Mouse (Mus musculus): Measurements from ENCODE around the gene Pip5k1b.

DNA sequence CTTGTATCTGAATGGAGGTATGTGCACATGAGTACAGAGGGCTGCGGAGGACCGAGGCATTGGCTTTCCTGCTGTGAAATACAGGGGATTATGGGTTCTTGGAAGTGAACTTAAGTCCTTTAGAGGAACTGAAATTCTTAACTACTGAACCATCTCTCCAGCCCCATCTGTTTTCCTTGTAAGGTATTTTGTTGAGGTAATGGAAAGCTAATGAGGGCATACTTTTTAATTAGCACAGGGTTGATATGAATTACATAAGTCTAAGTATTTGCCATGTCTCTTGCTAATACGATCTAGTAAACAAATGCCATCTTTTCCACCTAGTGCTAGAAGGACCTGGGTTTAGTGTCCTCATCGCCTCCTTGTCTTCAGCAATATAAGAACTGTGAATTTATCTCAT lies 240.4 kb downstream of the Pip5k1b start:
- no peak for TF ChIP-seq CTCF (IDR thresholded peaks at IDR 0.05)
- no peak for TF ChIP-seq POLR2A (IDR thresholded peaks at IDR 0.05; ENCODE audit: insufficient read depth, low read depth, low read length)
- TF ChIP-seq EP300 (IDR thresholded peaks at IDR 0.05; ENCODE audit: insufficient read depth, low read depth, low read length) = no peak
